Mouse (Mus musculus) heart, adult 18-20 months (tissue): ENCODE results near the gene Olfr1368. TPM values are rescaled to one million over a fixed set of nuclear protein-coding genes. Genes with fewer than 3 reads are reported as not detected.
A peak's percentile ranks its signal among the peaks of the same experiment; 100 is the strongest.
"Not testable (repeated sequence)": the region's sequence is repeated elsewhere in the genome, so short reads cannot be mapped to it uniquely, and the experiment has no call there.

Source experiments
- DNase-seq, 2 experiments: peaks; one replicate each; pipeline ENCODE4 v3.0.0; 2021 to 2022; ENCODE audit warnings: mixed read lengths in 1 of 2
- total RNA-seq, 2 experiments: library from RNA; stranded (reverse); gene quantifications; 2 replicates each; pipeline ENCODE4 v1.2.3; 2021

Olfr1368 gene
- total RNA-seq, 2 experiments from 2014 or later = not detected

GRCm38 (mm10) chr13:21166936-21167909, 21.6 kb upstream of the Olfr1368 start:
- DNase-seq = peak; percentile 84 to 92

- no peak for DNase-seq
Measured at GRCm38 (mm10) chr13:21162591-21162990, 16.9 kb upstream of the Olfr1368 start.

GRCm38 (mm10) chr13:21161591-21161990, 15.9 kb upstream of the Olfr1368 start:
- DNase-seq = no peak

- DNase-seq = peak; percentile 91 to 98
Measured at GRCm38 (mm10) chr13:21160657-21161590, 15.3 kb upstream of the Olfr1368 start.

GRCm38 (mm10) chr13:21160041-21160511, 14.4 kb upstream of the Olfr1368 start:
- DNase-seq = peak in 1 of 2 experiments; percentile 55

- peak in 1 of 2 experiments; percentile 55 for DNase-seq
Measured at GRCm38 (mm10) chr13:21159475-21159819, 13.8 kb upstream of the Olfr1368 start.

GRCm38 (mm10) chr13:21158785-21159474, 13.3 kb upstream of the Olfr1368 start:
- DNase-seq = peak; percentile 86 to 93

- DNase-seq = no peak
Measured at GRCm38 (mm10) chr13:21158071-21158470, 12.4 kb upstream of the Olfr1368 start.

- no peak for DNase-seq
Measured at GRCm38 (mm10) chr13:21155888-21156287, 10.2 kb upstream of the Olfr1368 start.

- no peak for DNase-seq
Measured at GRCm38 (mm10) chr13:21142421-21142820, 3.2 kb downstream of the Olfr1368 start.

GRCm38 (mm10) chr13:21129339-21129738, 16.3 kb downstream of the Olfr1368 start, which contains the start of gene Olfr263:
Gene Olfr263 (plus strand): TSS chr13:21129639.
- DNase-seq = not testable (repeated sequence)

- DNase-seq = no peak
Measured at GRCm38 (mm10) chr13:21114121-21114520, 31.5 kb downstream of the Olfr1368 start.

GRCm38 (mm10) chr13:21111183-21111582, 34.5 kb downstream of the Olfr1368 start, which contains the start of gene Olfr1369-ps1:
Gene Olfr1369-ps1 (plus strand): TSS chr13:21111483.
- DNase-seq = not testable (repeated sequence)

- DNase-seq = no peak
Measured at GRCm38 (mm10) chr13:21110441-21110840, 35.2 kb downstream of the Olfr1368 start.

- no peak for DNase-seq
Measured at GRCm38 (mm10) chr13:21109759-21110158, 35.9 kb downstream of the Olfr1368 start.

Other genes starting within 250 kb of the Olfr1368 start
- gene Olfr1370, start 70.9 kb downstream of the Olfr1368 start, total RNA-seq = not detected
- not detected for gene Olfr1369-ps1, start 34.4 kb downstream of the Olfr1368 start, total RNA-seq
- not detected for gene Olfr263, start 16.2 kb downstream of the Olfr1368 start, total RNA-seq
- 10 to 100 TPM; 20.5 to 21.4 TPM for gene Trim27, start 33.6 kb upstream of the Olfr1368 start, total RNA-seq
- not detected for gene Gpx5, start 146.9 kb upstream of the Olfr1368 start, total RNA-seq
- not detected for gene Gpx6, start 166.3 kb upstream of the Olfr1368 start, total RNA-seq
- gene Olfr1367, start 201.0 kb upstream of the Olfr1368 start, total RNA-seq = not detected
- 1 to 10 TPM; 5.5 to 5.9 TPM for gene Zscan12, start 217.0 kb upstream of the Olfr1368 start, total RNA-seq